Mouse (Mus musculus) embryonic facial prominence, embryonic 13.5 days (tissue): Measurements from ENCODE around the gene Mcm9. TPM values are rescaled to one million over a fixed set of nuclear protein-coding genes. Genes with fewer than 3 reads are reported as not detected.
"Not testable (repeated sequence)": the region's sequence is repeated elsewhere in the genome, so short reads cannot be mapped to it uniquely, and the experiment has no call there.

ENCODE experiments used
- ATAC-seq: fragments of 200-750 bp; cut with Nextera tagmentation; 2 replicates; pipeline ENCODE4 v1.8.0; 2017; ENCODE audit warnings: low read depth; ENCODE audit not compliant: insufficient number of reproducible peaks, insufficient read depth, low FRiP score, low TSS enrichment
- H3K27ac ChIP-seq: fragments of 300-500 bp; sonication (generic); 2 replicates; pipeline ENCODE4 v1.5.1; 2015; ENCODE audit warnings: moderate library complexity, mild to moderate bottlenecking, inconsistent platforms
- H3K27me3 ChIP-seq: fragments of 300-500 bp; sonication (generic); 2 replicates; pipeline ENCODE4 v1.6.1; 2015; ENCODE audit warnings: mild to moderate bottlenecking, inconsistent platforms
- H3K36me3 ChIP-seq: fragments of 300-500 bp; sonication (generic); 2 replicates; pipeline ENCODE4 v1.6.1; 2015; ENCODE audit warnings: mild to moderate bottlenecking, inconsistent platforms
- H3K4me1 ChIP-seq: fragments of 300-500 bp; sonication (generic); 2 replicates; pipeline ENCODE4 v1.6.1; 2015; ENCODE audit warnings: inconsistent platforms
- H3K4me2 ChIP-seq: fragments of 300-500 bp; sonication (generic); 2 replicates; pipeline ENCODE4 v1.6.1; 2015; ENCODE audit warnings: moderate library complexity, mild to moderate bottlenecking, inconsistent platforms
- H3K4me3 ChIP-seq: fragments of 300-500 bp; sonication (generic); 2 replicates; pipeline ENCODE4 v1.5.1; 2015; ENCODE audit warnings: mild to moderate bottlenecking, inconsistent platforms
- H3K9ac ChIP-seq: fragments of 300-500 bp; sonication (generic); 2 replicates; pipeline ENCODE4 v1.6.1; 2015; ENCODE audit warnings: mild to moderate bottlenecking, inconsistent platforms
- H3K9me3 ChIP-seq: fragments of 300-500 bp; sonication (generic); 2 replicates; pipeline ENCODE4 v1.6.1; 2016; ENCODE audit warnings: inconsistent platforms
- WGBS: fragments of 180-500 bp; shearing (Covaris S2); methylation state at CpG from one replicate; pipeline ENCODE4 v1.1.7; 2015; ENCODE audit warnings: mixed read lengths; 5-methylcytosine and 5-hydroxymethylcytosine counted together
- polyA plus RNA-seq: library from polyadenylated mRNA; unstranded; fragments of >200 nt; fragmentation: Nextera tagmentation; extraction: Ambion mirVana; gene quantifications from 2 replicates; pipeline ENCODE4 v1.2.1, GENCODE M21; 2015

The Mcm9 gene
- polyA plus RNA-seq: 13.3 and 14.8 TPM in 2 replicates

DNA sequence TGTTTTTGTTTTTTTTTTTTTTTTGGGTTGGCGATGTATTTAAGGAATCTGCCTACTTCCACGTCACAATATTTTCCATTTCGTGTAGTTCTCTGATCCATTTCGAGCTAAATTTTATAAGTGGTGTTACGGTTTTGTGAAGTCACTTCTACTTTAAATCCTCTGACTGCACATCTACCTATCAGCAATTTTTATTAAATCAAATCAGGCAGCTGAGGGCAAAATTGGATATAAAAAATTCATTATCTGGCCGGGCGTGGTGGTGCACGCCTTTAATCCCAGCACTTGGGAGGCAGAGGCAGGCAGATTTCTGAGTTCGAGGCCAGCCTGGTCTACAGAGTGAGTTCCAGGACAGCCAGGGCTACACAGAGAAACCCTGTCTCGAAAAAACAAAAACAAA, at the start of gene Mcm9:
Gene Mcm9, minus strand, starts transcription at position 101 of the 400 bp plus-strand sequence.
- peak within 1 kb of the TSS; percentile 95 for H3K27ac ChIP-seq
- not testable (repeated sequence) for H3K9me3 ChIP-seq, H3K36me3 ChIP-seq, ATAC-seq, H3K27me3 ChIP-seq
- peak within 1 kb of the TSS; percentile 75 for H3K4me3 ChIP-seq
- peak within 1 kb of the TSS; percentile 83 for H3K9ac ChIP-seq
- WGBS: 58% methylated on average over 10 of the region's 10 CpGs
- peaks cover 11% of the 10 kb centered on the region for H3K4me1 ChIP-seq
- H3K4me2 ChIP-seq: peak within 1 kb of the TSS; percentile 61

DNA sequence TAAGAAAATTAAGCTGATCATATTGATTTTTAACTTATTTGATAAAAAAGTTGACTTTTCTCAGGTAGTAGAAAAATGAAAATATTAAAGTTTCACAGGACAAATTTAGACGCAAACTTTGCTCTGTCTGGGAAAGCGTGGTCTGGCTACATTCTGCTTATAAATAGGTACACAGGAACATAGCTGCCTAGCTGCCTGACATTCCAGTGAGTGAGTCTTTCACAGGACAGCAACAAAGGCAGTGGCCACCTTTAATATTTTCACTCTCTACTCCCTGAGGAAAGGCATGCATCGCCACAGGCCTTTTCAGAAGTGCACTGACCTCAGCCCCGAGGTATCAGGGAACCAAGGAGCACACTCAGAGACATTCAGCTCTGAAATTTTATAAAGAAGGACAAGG, 31.5 kb upstream of the Mcm9 start:
- Histone ChIP-seq H3K4me2 (no peak overlapping the region), H3K4me3 (no peak overlapping the region), H3K4me1 (no peaks in the 10 kb centered on the region), H3K9ac (no peak overlapping the region), H3K9me3 (no peaks in the 10 kb centered on the region), H3K36me3 (no peaks in the 10 kb centered on the region), H3K27ac (no peak overlapping the region), H3K27me3 (no peaks in the 10 kb centered on the region)
- ATAC-seq: no peak
- WGBS: 77% methylated on average over 4 of the region's 4 CpGs

DNA sequence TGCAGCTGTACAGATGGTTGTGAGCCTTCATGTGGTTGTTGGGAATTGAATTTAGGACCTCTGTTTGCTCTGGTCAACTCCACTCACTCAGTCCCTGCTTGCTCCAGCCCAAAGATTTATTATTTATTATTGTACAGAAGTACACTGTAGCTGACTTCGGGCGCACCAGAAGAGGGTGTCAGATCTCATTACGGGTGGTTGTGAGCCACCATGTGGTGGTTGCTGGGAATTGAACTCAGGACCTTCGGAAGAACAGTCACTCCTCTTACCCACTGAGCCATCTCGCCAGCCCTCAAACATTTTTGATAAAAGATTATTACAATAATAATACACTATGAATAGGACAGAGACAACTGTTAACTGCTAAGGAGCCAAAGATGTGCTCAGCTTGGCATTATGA, 24.0 kb upstream of the Mcm9 start:
- H3K27me3 ChIP-seq, H3K4me2 ChIP-seq, H3K9me3 ChIP-seq, H3K36me3 ChIP-seq, H3K4me3 ChIP-seq, H3K27ac ChIP-seq, H3K4me1 ChIP-seq, H3K9ac ChIP-seq, ATAC-seq: not testable (repeated sequence)
- 78% methylated on average over 5 of the region's 5 CpGs for WGBS

DNA sequence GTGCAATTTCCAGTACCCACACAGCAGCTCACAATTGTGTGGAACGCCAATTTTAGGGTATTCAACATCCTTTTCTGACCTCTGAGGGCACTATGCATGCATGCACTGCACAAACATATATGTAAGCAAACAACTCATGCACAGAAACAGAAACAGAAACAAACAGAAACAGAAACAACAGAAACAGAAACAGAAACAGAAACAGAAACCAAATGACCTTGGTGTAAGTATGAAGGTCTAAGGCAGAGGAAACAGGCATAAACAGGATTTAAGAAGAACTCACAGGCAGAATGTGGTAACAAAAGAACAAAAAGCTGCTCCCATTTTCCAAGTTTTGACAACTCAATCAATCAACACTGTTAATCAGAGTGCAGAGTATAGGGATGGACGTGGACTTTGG, 20.4 kb upstream of the Mcm9 start:
- Histone ChIP-seq H3K4me1 (no peaks in the 10 kb centered on the region), H3K9ac (no peak overlapping the region), H3K27me3 (no peaks in the 10 kb centered on the region), H3K4me2 (no peak overlapping the region), H3K9me3 (no peaks in the 10 kb centered on the region), H3K27ac (no peak overlapping the region), H3K36me3 (0 out of 2 replicates have a peak, but pooled peaks cover 4% of the 10 kb centered on the region), H3K4me3 (no peak overlapping the region)
- WGBS: 88% methylated on average over 2 of the region's 2 CpGs
- ATAC-seq: no peak

DNA sequence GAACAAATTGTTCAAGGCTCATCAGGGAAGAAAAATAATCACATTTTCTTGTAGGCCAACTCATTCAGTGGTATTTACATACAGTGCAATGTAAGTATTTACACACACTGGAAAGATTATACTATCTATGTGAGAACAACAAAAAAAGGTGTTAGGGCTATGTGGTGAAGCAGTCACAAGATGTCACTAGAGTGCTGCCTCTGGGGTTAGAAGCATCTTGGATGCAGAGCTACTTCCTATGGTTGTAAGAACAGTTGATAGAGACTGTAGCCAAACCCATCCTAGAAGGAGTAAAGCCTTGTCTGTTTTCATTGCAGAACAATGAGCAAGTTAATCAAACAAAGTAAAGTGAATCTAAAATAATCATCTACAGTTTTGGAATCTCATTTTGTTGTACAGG, 11.3 kb upstream of the Mcm9 start:
- no peaks in the 10 kb centered on the region for H3K36me3 ChIP-seq
- H3K4me2 ChIP-seq: no peak overlapping the region
- no peaks in the 10 kb centered on the region for H3K4me1 ChIP-seq
- H3K4me3 ChIP-seq: no peak overlapping the region
- no peaks in the 10 kb centered on the region for H3K9me3 ChIP-seq
- ATAC-seq: 0 out of 2 replicates have a peak, but pooled peaks have one; percentile 37
- H3K27ac ChIP-seq: no peak overlapping the region
- no peak overlapping the region for H3K9ac ChIP-seq
- no peaks in the 10 kb centered on the region for H3K27me3 ChIP-seq

DNA sequence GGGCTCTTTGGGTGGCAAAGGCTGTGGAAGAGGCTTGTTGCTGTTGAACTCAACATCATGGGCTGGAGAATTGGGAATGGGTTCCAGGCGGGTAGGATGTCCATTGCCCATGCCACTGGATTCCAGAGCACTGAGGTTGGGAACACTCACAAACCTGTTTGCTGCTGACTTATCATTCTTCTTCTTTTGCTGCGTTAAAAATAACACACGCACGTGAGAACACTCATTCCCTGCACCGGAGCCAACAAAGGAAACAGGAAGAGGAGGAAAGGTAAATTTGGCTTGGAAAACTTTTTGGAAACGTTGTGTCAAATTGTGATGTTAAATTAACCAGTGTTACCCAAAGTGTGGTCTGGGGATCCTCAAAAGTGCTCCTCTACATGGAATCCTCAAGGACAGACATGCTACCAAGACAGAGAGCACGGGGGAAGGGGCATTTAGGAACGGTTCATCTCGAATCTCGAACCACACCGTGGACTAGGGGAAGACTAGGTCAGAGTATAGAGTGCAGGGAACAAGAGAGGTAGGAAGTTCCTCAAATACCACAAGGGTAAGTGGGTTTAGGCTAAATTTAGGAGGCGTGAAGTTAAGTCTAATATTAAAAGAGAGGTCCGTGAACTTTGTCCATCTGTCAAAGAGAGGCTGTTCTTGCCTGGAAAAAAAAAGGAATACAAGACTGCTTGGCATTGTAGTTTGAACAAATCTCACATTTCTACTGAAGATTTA, 5.2 kb upstream of the Mcm9 start:
- Histone ChIP-seq H3K4me2 (no peak overlapping the region), H3K36me3 (no peaks in the 10 kb centered on the region), H3K9me3 (no peaks in the 10 kb centered on the region), H3K27ac (no peak overlapping the region), H3K9ac (no peak overlapping the region), H3K4me1 (no peaks in the 10 kb centered on the region), H3K27me3 (no peaks in the 10 kb centered on the region), H3K4me3 (no peak overlapping the region)
- ATAC-seq: no peak
- WGBS: 80% methylated on average over 13 of the region's 13 CpGs

DNA sequence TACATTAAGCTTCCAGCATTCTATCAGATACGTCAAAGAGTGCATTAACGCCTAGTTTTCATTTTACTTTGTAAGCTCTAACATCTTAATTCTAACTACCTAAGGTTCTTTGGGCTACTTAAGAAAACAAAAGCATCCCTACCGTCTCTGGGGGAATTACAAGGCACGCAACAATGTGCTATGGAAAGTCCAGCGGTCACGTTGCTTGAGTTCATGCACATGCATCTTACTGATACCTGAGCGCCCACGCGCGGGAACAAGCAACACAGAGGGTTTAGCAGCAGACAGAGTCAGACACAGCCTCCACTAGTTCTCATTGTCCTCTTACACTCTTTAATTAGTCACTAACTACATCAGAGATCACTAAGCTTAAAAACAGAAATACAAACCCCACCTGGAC, 3.9 kb upstream of the Mcm9 start:
- H3K4me2 ChIP-seq: no peak overlapping the region
- H3K4me1 ChIP-seq: no peaks in the 10 kb centered on the region
- H3K27ac ChIP-seq: no peak overlapping the region
- no peaks in the 10 kb centered on the region for H3K9me3 ChIP-seq
- 82% methylated on average over 10 of the region's 10 CpGs for WGBS
- H3K27me3 ChIP-seq: no peaks in the 10 kb centered on the region
- ATAC-seq: no peak
- no peaks in the 10 kb centered on the region for H3K36me3 ChIP-seq
- H3K4me3 ChIP-seq: no peak overlapping the region
- H3K9ac ChIP-seq: no peak overlapping the region

DNA sequence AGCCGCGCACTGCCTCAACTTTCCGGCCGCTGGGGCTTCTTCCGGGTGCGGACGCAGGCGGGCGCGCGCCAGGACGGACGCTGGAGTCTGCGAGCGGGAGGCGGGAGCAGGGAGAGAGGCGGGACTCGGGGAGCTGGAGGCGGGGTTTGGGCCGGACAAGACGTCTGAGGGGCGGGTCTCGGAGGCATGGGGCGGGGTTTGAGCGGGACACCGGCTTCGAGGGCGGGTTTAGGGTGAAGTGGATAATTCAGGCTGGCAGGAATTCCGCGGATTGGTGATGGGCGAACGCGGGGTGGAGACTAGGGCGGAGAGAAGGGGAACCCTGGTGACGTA, 355 bp downstream of the Mcm9 start:
- Histone ChIP-seq H3K9me3 (no peaks in the 10 kb centered on the region), H3K4me2 (peak overlapping the region; percentile 61), H3K36me3 (peaks cover 7% of the 10 kb centered on the region; the same call in 1 of the 2 replicates), H3K4me3 (peak overlapping the region; percentile 75), H3K27me3 (no peaks in the 10 kb centered on the region), H3K4me1 (peaks cover 11% of the 10 kb centered on the region), H3K27ac (peak overlapping the region; percentile 95), H3K9ac (peak overlapping the region; percentile 83)
- ATAC-seq: peak; percentile 94
- 1% methylated on average over 35 of the region's 35 CpGs for WGBS

DNA sequence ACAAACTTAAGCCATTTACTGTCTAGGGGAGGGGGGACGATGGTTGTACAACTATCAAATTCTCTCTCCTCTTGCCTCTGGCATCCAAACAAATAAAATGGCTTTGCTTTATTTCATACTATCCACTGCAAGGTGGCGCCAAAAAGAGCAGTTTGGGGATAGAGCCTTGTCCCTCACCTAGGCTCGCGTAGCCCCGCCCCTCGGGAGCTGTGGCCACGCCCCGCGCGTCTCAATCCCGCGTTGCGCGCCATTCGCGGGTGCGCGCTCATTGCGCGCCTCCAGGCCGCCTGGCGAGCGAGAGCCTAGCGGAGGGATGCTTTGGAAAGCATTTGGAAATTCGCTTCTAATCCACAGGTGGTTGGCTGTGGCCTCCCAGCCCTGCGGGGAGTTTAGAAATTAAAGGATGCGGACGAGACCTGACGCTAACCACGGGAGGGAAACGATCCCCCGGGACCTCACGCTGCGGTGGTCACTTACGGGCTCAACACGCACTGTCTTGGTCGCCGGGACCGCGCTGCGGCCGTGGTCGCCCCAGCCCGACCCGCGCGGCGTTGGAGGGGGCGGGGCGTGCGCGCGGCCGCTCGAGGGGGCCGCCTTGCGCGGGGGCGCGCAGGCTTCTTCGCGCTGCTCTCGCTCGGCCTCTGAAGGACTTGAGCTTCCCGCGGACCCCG, 857 bp downstream of the Mcm9 start:
- Histone ChIP-seq H3K27ac (peak overlapping the region; percentile 95), H3K9ac (peak overlapping the region; percentile 83), H3K27me3 (no peaks in the 10 kb centered on the region), H3K9me3 (no peaks in the 10 kb centered on the region), H3K36me3 (peaks cover 9% of the 10 kb centered on the region; the same call in 1 of the 2 replicates), H3K4me2 (peak overlapping the region; percentile 61), H3K4me3 (peak overlapping the region; percentile 75), H3K4me1 (peaks cover 11% of the 10 kb centered on the region)
- WGBS: under 1% methylated on average over 67 of the region's 67 CpGs
- ATAC-seq: peak; percentile 82

DNA sequence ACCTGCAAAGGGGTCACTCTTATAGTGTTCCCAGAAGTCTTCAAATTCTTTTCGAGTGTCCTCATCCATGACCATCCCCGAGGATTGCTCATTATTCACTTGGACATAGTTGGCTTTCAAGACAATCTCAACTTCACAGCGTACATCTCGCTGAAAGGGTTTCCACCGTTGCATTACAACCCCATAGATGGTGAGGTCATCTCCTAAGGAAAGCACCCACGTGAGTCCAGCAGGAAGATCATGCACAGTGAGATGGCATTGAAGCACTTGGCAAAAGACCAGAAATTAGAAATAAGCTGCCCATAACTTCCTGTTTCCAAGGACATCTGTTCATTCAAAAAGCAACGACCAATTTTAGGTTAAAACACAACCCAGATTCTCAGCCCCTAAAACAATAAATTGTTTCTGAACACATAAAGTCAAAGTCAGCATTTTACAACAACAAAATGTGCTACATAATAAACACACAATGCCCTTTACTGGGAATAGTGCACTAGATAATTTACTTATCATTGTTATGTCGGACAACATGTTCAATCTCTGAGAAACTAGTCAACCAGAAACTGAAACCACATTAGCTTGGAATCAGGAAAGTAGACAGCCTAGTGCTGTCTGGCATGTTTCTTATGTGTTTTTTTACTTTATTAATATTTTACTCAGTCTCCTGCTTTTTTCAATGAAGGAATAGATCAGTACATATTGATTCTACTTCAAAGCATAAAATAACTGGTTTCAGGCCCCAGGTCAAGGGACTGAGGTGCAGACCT, 14.2 kb downstream of the Mcm9 start:
- no peak overlapping the region for H3K27ac ChIP-seq
- ATAC-seq: no peak
- no peak overlapping the region for H3K4me3 ChIP-seq
- no peak overlapping the region for H3K9ac ChIP-seq
- H3K36me3 ChIP-seq: peaks cover 65% of the 10 kb centered on the region
- no peaks in the 10 kb centered on the region for H3K27me3 ChIP-seq
- 87% methylated on average over 8 of the region's 8 CpGs for WGBS
- H3K4me1 ChIP-seq: no peaks in the 10 kb centered on the region
- H3K4me2 ChIP-seq: no peak overlapping the region
- no peaks in the 10 kb centered on the region for H3K9me3 ChIP-seq

DNA sequence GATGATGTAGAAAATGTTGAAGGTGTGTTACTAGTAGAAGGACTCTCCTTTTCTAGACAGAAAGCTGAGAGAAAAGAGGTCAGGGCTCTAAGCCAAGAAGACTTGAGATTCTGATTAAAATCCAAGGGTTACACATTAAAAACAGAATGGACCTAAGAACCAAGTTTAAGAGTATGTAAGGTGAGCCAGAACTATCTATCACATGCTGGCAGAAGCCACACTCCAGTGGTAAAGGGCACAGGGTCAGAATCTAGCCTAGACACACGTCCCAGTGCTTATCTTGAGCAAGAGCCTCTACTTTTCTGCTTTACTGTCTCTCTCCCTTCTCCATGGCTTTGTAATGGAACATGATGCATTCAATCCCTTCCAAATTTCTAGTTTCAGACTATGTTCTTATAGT, 16.3 kb downstream of the Mcm9 start:
- Histone ChIP-seq H3K27ac (no peak overlapping the region), H3K4me2 (no peak overlapping the region), H3K36me3 (peaks cover 61% of the 10 kb centered on the region), H3K4me3 (no peak overlapping the region), H3K27me3 (no peaks in the 10 kb centered on the region), H3K9ac (no peak overlapping the region), H3K4me1 (no peaks in the 10 kb centered on the region), H3K9me3 (no peaks in the 10 kb centered on the region)
- ATAC-seq: no peak
- 79% methylated on average over 1 of the region's 1 CpGs for WGBS

DNA sequence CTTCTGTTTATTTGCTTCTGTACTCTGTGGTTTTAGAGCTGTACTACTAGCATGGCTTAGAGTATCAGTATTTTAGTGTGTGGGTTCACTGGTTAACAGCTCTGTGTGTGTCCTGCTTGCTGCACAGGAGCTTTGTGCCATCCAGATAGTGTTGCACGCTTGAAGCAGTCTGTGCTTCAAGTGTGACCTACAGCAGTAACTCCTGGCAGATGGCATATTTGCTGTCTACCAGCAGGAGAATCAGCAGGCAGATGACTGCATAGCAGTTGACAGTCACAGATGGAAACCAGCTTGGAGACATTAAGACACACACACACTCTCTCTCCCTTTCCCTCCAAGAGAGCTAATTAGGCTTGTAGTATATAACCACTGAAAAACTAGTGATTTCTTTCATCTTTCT, 18.1 kb downstream of the Mcm9 start:
- Histone ChIP-seq H3K9me3 (no peaks in the 10 kb centered on the region), H3K36me3 (peaks cover 60% of the 10 kb centered on the region), H3K27ac (no peak overlapping the region), H3K27me3 (no peaks in the 10 kb centered on the region), H3K4me1 (no peaks in the 10 kb centered on the region), H3K4me3 (no peak overlapping the region), H3K9ac (no peak overlapping the region), H3K4me2 (no peak overlapping the region)
- WGBS: 64% methylated on average over 1 of the region's 1 CpGs
- ATAC-seq: no peak
